Mouse (Mus musculus): ENCODE results near the gene Abca17. TPM values are rescaled to one million over a fixed set of nuclear protein-coding genes. Genes with fewer than 3 reads are reported as not detected.

The Abca17 gene
- polyA plus RNA-seq (2015; fragmentation: Nextera tagmentation; extraction: Ambion mirVana) = not detected in 2 replicates

GRCm38 (mm10) chr17:24350926-24351759 is at the start of gene Abca17:
Gene Abca17, minus strand, starts transcription at chr17:24351068.
- DNase-seq (ENCODE audit: low spot score) = no peak

- DNase-seq (ENCODE audit: low spot score) = no peak
These were observed 43.6 kb upstream of the Abca17 start for GRCm38 (mm10) chr17:24394456-24394855.

- no peak for DNase-seq (ENCODE audit: low spot score)
These were observed 42.7 kb upstream of the Abca17 start for GRCm38 (mm10) chr17:24393527-24393926.

- peak; percentile 13 for DNase-seq (ENCODE audit: low spot score)
These were observed 40.3 kb upstream of the Abca17 start for GRCm38 (mm10) chr17:24391149-24391548.

GRCm38 (mm10) chr17:24389865-24390264 is 39.0 kb upstream of the Abca17 start:
- DNase-seq (ENCODE audit: low spot score) = peak; percentile 38

GRCm38 (mm10) chr17:24388711-24389110 is 37.8 kb upstream of the Abca17 start:
- DNase-seq (ENCODE audit: low spot score) = no peak

- no peak for DNase-seq (ENCODE audit: low spot score)
These were observed 32.9 kb upstream of the Abca17 start for GRCm38 (mm10) chr17:24383789-24384188.

- no peak for DNase-seq (ENCODE audit: low spot score)
These were observed 27.6 kb upstream of the Abca17 start for GRCm38 (mm10) chr17:24378496-24378895.

- no peak for DNase-seq (ENCODE audit: low spot score)
These were observed 25.0 kb upstream of the Abca17 start for GRCm38 (mm10) chr17:24375886-24376285.

GRCm38 (mm10) chr17:24375094-24375712 is 24.3 kb upstream of the Abca17 start:
- no peak for DNase-seq (ENCODE audit: low spot score)

GRCm38 (mm10) chr17:24365863-24366262 is 15.0 kb upstream of the Abca17 start:
- no peak for DNase-seq (ENCODE audit: low spot score)

- no peak for DNase-seq (ENCODE audit: low spot score)
These were observed 13.6 kb upstream of the Abca17 start for GRCm38 (mm10) chr17:24364461-24364860.

GRCm38 (mm10) chr17:24362527-24362926 is 11.7 kb upstream of the Abca17 start:
- DNase-seq (ENCODE audit: low spot score) = no peak

- DNase-seq (ENCODE audit: low spot score) = no peak
These were observed 10.4 kb upstream of the Abca17 start for GRCm38 (mm10) chr17:24361291-24361690.

- DNase-seq (ENCODE audit: low spot score) = no peak
These were observed 10.0 kb upstream of the Abca17 start for GRCm38 (mm10) chr17:24360841-24361240.

- no peak for DNase-seq (ENCODE audit: low spot score)
These were observed 9.0 kb upstream of the Abca17 start for GRCm38 (mm10) chr17:24359903-24360302.

GRCm38 (mm10) chr17:24359006-24359405 is 8.1 kb upstream of the Abca17 start:
- no peak for DNase-seq (ENCODE audit: low spot score)

- no peak for DNase-seq (ENCODE audit: low spot score)
These were observed 4.4 kb upstream of the Abca17 start for GRCm38 (mm10) chr17:24355284-24355683.

GRCm38 (mm10) chr17:24353960-24354359 is 3.1 kb upstream of the Abca17 start:
- no peak for DNase-seq (ENCODE audit: low spot score)

- no peak for DNase-seq (ENCODE audit: low spot score)
These were observed 1.7 kb upstream of the Abca17 start for GRCm38 (mm10) chr17:24352370-24353194.

GRCm38 (mm10) chr17:24351760-24352357 is 991 bp upstream of the Abca17 start, which contains the start of gene Abca3:
Gene Abca3, plus strand, starts transcription at chr17:24351950.
- DNase-seq (ENCODE audit: low spot score) = peak; percentile 99
